24 mouse cellular contexts compared by ENCODE assay signal in the genomic region with DNA sequence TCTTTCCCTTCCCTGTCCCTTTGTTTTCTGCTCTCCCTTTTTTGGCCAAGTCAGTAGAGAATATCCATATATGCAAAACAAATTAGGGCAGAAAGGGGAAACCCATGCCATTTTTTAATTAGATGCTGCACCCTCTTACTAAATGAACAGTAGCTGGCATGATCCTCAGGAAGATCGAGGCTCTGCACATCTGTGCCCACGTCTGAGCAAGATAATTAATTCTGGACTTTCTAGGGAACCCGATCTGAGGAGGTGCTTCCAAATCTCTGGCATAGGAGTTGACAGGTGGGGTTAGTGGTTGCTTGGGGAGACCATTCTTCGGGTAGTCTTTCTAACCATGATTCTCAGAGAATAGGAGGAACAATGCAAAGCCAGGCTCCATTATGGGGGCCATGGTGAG.
A peak's percentile ranks its signal among the peaks of the same experiment; 100 is the strongest.
DNase-seq lines count a peak whose midpoint lies in the region; ATAC-seq and TF ChIP-seq lines count a peak whose summit lies in the region.
"Had no signal": no experiment of that assay in that cellular context is flagged by ENCODE, and none has a peak within 500 bp of the region (broad histone marks: within the 10 kb centered on the region; RNA-seq: fewer than 3 reads in every experiment).

No protein-coding gene starts in this region.

- H3K27me3 ChIP-seq in forebrain, embryonic 12.5 days: peaks cover 59% of the 10 kb centered on the region
- no peaks in the 10 kb centered on the region; the same call in 1 of the 2 replicates for H3K27me3 ChIP-seq in forebrain, embryonic 15.5 days
- H3K27me3 ChIP-seq: embryonic facial prominence, embryonic 15.5 days had no signal

- H3K36me3 ChIP-seq in forebrain, embryonic 12.5 days (replicated peaks): no peaks in the 10 kb centered on the region
- H3K36me3 ChIP-seq in forebrain, embryonic 15.5 days: no peaks in the 10 kb centered on the region
- H3K36me3 ChIP-seq: embryonic facial prominence, embryonic 12.5 days; embryonic facial prominence, embryonic 15.5 days; heart, embryonic 10.5 days; heart, embryonic 13.5 days had no signal

- no peak for TF ChIP-seq POLR2A in brain, embryonic 14.5 days (IDR thresholded peaks at IDR 0.05; ENCODE audit: borderline replicate concordance, extremely low read depth, insufficient read depth, insufficient read length, poor library complexity, severe bottlenecking)

- ATAC-seq in forebrain, embryonic 12.5 days (ENCODE audit: low FRiP score): peak; percentile 28; the same call in 1 of the 2 replicates
- peak; percentile 41; the same call in 1 of the 2 replicates for ATAC-seq in forebrain, embryonic 15.5 days (replicated peaks)
- ATAC-seq: activated CD4-positive, CD25-positive, alpha-beta regulatory T cell, adult 4 months; CD4-positive, CD25-positive, alpha-beta regulatory T cell, adult 4 months; intestine, postnatal 0 days had no signal

- DNase-seq in brain, embryonic 14.5 days (ENCODE audit: low read depth): peak; percentile 92
- DNase-seq in urinary bladder, postnatal 36 days (ENCODE audit: low spot score in 2 of 2): no peak
- no peak for DNase-seq in cerebellum, postnatal 4 days (ENCODE audit: low spot score in 2 of 2)
- DNase-seq in ovary, adult 18-20 months (ENCODE audit: low spot score): no peak
- DNase-seq: adrenal gland, adult 8-10 months; adrenal gland, postnatal 25 days; cerebellum, adult 18-20 months; cerebellum, adult 9-10 months; cerebellum, postnatal 14 days; gastrocnemius, postnatal 10 days; gastrocnemius, postnatal 36 days; heart, adult 2 months; heart, postnatal 14 days; heart, postnatal 4 days had no signal

- 23% methylated on average over 4 of the region's 4 CpGs for WGBS in forebrain, embryonic 12.5 days
- 12% methylated on average over 4 of the region's 4 CpGs for WGBS in forebrain, embryonic 15.5 days

- peak overlapping the region; percentile 37 for H3K27ac ChIP-seq in forebrain, embryonic 12.5 days
- peak overlapping the region; percentile 68 for H3K27ac ChIP-seq in forebrain, embryonic 15.5 days (replicated peaks)
- H3K27ac ChIP-seq: embryonic facial prominence, embryonic 12.5 days; embryonic facial prominence, embryonic 15.5 days; heart, adult 2 months; heart, embryonic 10.5 days; heart, embryonic 13.5 days; hindbrain, embryonic 14.5 days had no signal

- TF ChIP-seq CTCF in brain, embryonic 14.5 days (IDR thresholded peaks at IDR 0.05; ENCODE audit: borderline replicate concordance, extremely low read depth, insufficient read depth, insufficient read length): no peak

- H3K4me2 ChIP-seq in forebrain, embryonic 12.5 days: no peak overlapping the region
- no peak overlapping the region for H3K4me2 ChIP-seq in forebrain, embryonic 15.5 days (replicated peaks)
- H3K4me2 ChIP-seq: embryonic facial prominence, embryonic 12.5 days; embryonic facial prominence, embryonic 15.5 days; heart, embryonic 13.5 days; hindbrain, embryonic 14.5 days had no signal

- H3K9me3 ChIP-seq in forebrain, embryonic 12.5 days: no peaks in the 10 kb centered on the region
- no peaks in the 10 kb centered on the region for H3K9me3 ChIP-seq in forebrain, embryonic 15.5 days
- H3K9me3 ChIP-seq: embryonic facial prominence, embryonic 12.5 days; embryonic facial prominence, embryonic 15.5 days; heart, embryonic 10.5 days; heart, embryonic 13.5 days had no signal

- H3K4me1 ChIP-seq in forebrain, embryonic 12.5 days: peaks cover 23% of the 10 kb centered on the region; the same call in 1 of the 2 replicates
- H3K4me1 ChIP-seq in forebrain, embryonic 15.5 days: peaks cover 29% of the 10 kb centered on the region
- H3K4me1 ChIP-seq: embryonic facial prominence, embryonic 12.5 days; embryonic facial prominence, embryonic 15.5 days had no signal

- H3K9ac ChIP-seq in forebrain, embryonic 12.5 days: no peak overlapping the region
- no peak overlapping the region for H3K9ac ChIP-seq in forebrain, embryonic 15.5 days (replicated peaks)
- H3K9ac ChIP-seq: embryonic facial prominence, embryonic 12.5 days; embryonic facial prominence, embryonic 15.5 days; heart, embryonic 13.5 days; hindbrain, embryonic 14.5 days had no signal

- H3K4me3 ChIP-seq in forebrain, embryonic 12.5 days (replicated peaks): no peak overlapping the region
- H3K4me3 ChIP-seq in forebrain, embryonic 15.5 days: no peak overlapping the region
- H3K4me3 ChIP-seq: embryonic facial prominence, embryonic 12.5 days; embryonic facial prominence, embryonic 15.5 days; heart, adult 2 months; heart, embryonic 10.5 days; heart, embryonic 13.5 days had no signal
